In the genomic region with DNA sequence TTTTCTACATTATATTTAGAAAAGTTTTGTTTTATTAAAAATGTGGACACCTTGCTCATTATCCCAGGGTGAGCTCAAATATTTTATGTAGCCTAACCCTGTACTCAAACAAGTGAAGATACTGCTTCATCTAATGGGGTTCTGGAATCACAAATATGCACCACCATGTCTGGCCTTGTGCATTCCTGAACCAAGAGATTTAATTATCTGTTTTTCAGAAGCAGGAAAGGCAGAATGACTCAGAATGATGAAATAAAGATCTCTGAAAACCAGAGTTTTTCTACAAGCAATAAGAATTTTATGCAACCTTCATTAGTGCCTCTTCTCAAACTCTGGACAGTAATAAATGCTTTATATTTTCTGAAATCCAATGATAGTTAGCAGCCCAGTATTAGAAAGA, we compare ENCODE assay signal across 24 mouse cellular contexts.
A peak's percentile ranks its signal among the peaks of the same experiment; 100 is the strongest.
DNase-seq lines count a peak whose midpoint lies in the region; ATAC-seq and TF ChIP-seq lines count a peak whose summit lies in the region.
"Had no signal": no experiment of that assay in that cellular context is flagged by ENCODE, and none has a peak within 500 bp of the region (broad histone marks: within the 10 kb centered on the region; RNA-seq: fewer than 3 reads in every experiment).

No protein-coding gene starts in this region.

- TF ChIP-seq CTCF in Patski (IDR thresholded peaks at IDR 0.05), result no peak
- no peak for TF ChIP-seq CTCF in embryonic fibroblast, embryonic 13.5 days (IDR thresholded peaks at IDR 0.05; ENCODE audit: borderline replicate concordance, insufficient read depth, low read length)

- no peaks in the 10 kb centered on the region for H3K27me3 ChIP-seq in Patski
- H3K27me3 ChIP-seq in hindbrain, embryonic 12.5 days, result no peaks in the 10 kb centered on the region
- H3K27me3 ChIP-seq: CH12.LX had no signal

- POLR2A ChIA-PET in Patski (lab: Charles Lee), result no interaction called here

- H3K36me3 ChIP-seq in hindbrain, embryonic 12.5 days, result no peaks in the 10 kb centered on the region
- H3K36me3 ChIP-seq: G1E had no signal

- no peak overlapping the region for H3K9ac ChIP-seq in hindbrain, embryonic 12.5 days

- in situ Hi-C loops in Patski (cut with MboI; ENCODE audit: low pct_unique_long_range_greater_than_20kb), result no loop called here

- H3K4me1 ChIP-seq in embryonic fibroblast, embryonic 13.5 days (ENCODE audit: control insufficient read depth, insufficient read depth, low read length), result peaks cover 3% of the 10 kb centered on the region
- H3K4me1 ChIP-seq in hindbrain, embryonic 12.5 days, result no peaks in the 10 kb centered on the region

- H3K9me3 ChIP-seq in hindbrain, embryonic 12.5 days (replicated peaks), result no peaks in the 10 kb centered on the region
- H3K9me3 ChIP-seq: G1E had no signal

- no peak overlapping the region for H3K4me3 ChIP-seq in embryonic fibroblast, embryonic 13.5 days (ENCODE audit: insufficient read depth, low read length)
- H3K4me3 ChIP-seq in hindbrain, embryonic 12.5 days, result no peak overlapping the region

- peak overlapping the region; percentile 92 for H3K27ac ChIP-seq in embryonic fibroblast, embryonic 13.5 days (ENCODE audit: insufficient read depth, low read length)
- no peak overlapping the region for H3K27ac ChIP-seq in hindbrain, embryonic 12.5 days

- ATAC-seq in Patski, result peak; percentile 60
- ATAC-seq in hindbrain, embryonic 12.5 days (ENCODE audit: low FRiP score), result no peak
- ATAC-seq: activated CD4-positive, CD25-positive, alpha-beta regulatory T cell, adult 4 months; CD4-positive, CD25-positive, alpha-beta regulatory T cell, adult 4 months had no signal

- no peak overlapping the region for H3K4me2 ChIP-seq in hindbrain, embryonic 12.5 days (replicated peaks)

- no peak for TF ChIP-seq POLR2A in embryonic fibroblast, embryonic 13.5 days (IDR thresholded peaks at IDR 0.05; ENCODE audit: low read depth, low read length)

- CTCF ChIA-PET in Patski (lab: Charles Lee), result no interaction called here

- DNase-seq in 3T3-L1 (ENCODE audit: low read depth, low spot score), result peak; percentile 51
- peak; percentile 92 for DNase-seq in Muller cell, postnatal 12 days (ENCODE audit: inconsistent ontology term)
- no peak for DNase-seq in Patski (ENCODE audit: low read depth, low spot score)
- DNase-seq in thymus, postnatal 10 days (ENCODE audit: low spot score in 2 of 2), result no peak
- no peak for DNase-seq in lung, postnatal 10 days
- no peak for DNase-seq in right cerebral cortex, adult 18-20 months
- DNase-seq: adrenal gland, adult 2 months; adrenal gland, adult 8-10 months; adrenal gland, postnatal 10 days; adrenal gland, postnatal 14 days; adrenal gland, postnatal 25 days; adrenal gland, postnatal 36 days; B cell, adult 2 months; cerebellum, adult 11 months; cerebellum, adult 11-12 months; cerebellum, adult 18-20 months; cerebellum, adult 2 months; cerebellum, adult 8-10 months had no signal

Comparison
In these comparisons a context has a peak if more than half of its experiments do, and no peak if none do; other contexts are left out.
1. DNase-seq: peak in 3T3-L1 (single experiment) and Muller cell, postnatal 12 days (single experiment); none in Patski (single experiment), thymus, postnatal 10 days (0 of 2), lung, postnatal 10 days (single experiment) and right cerebral cortex, adult 18-20 months (single experiment).